Mouse (Mus musculus): ENCODE results near the gene Tomm40.

Tomm40 gene

GRCm38 (mm10) chr7:19745971-19746370 is 30.7 kb upstream of the Tomm40 start:
- in situ Hi-C loops (cut with MboI, MseI), result no loop called here

GRCm38 (mm10) chr7:19744590-19745385 is 29.6 kb upstream of the Tomm40 start:
- in situ Hi-C loops (cut with MboI, MseI), result no loop called here

- in situ Hi-C loops (cut with MboI, MseI), result no loop called here
Measured at GRCm38 (mm10) chr7:19743791-19744190, 28.6 kb upstream of the Tomm40 start.

- in situ Hi-C loops (cut with MboI, MseI), result no loop called here
Measured at GRCm38 (mm10) chr7:19742468-19742867, 27.2 kb upstream of the Tomm40 start.

GRCm38 (mm10) chr7:19741329-19742031 is 26.2 kb upstream of the Tomm40 start:
- in situ Hi-C loops (cut with MboI, MseI), result no loop called here

GRCm38 (mm10) chr7:19740269-19740668 is 25.0 kb upstream of the Tomm40 start:
- in situ Hi-C loops (cut with MboI, MseI), result no loop called here

GRCm38 (mm10) chr7:19738771-19739170 is 23.5 kb upstream of the Tomm40 start:
- in situ Hi-C loops (cut with MboI, MseI), result no loop called here

- in situ Hi-C loops (cut with MboI, MseI), result no loop called here
Measured at GRCm38 (mm10) chr7:19736389-19737057, 21.3 kb upstream of the Tomm40 start.

GRCm38 (mm10) chr7:19734178-19734666 is 19.0 kb upstream of the Tomm40 start:
- in situ Hi-C loops (cut with MboI, MseI), result no loop called here

GRCm38 (mm10) chr7:19726541-19726940 is 11.3 kb upstream of the Tomm40 start:
- in situ Hi-C loops (cut with MboI, MseI), result no loop called here

GRCm38 (mm10) chr7:19724167-19724566 is 8.9 kb upstream of the Tomm40 start:
- in situ Hi-C loops (cut with MboI, MseI), result no loop called here

- in situ Hi-C loops (cut with MboI, MseI), result no loop called here
Measured at GRCm38 (mm10) chr7:19722754-19723195, 7.5 kb upstream of the Tomm40 start.

GRCm38 (mm10) chr7:19719200-19719599 is 4.0 kb upstream of the Tomm40 start:
- in situ Hi-C loops (cut with MboI, MseI), result no loop called here

- in situ Hi-C loops (cut with MboI, MseI), result no loop called here
Measured at GRCm38 (mm10) chr7:19718297-19718952, 3.2 kb upstream of the Tomm40 start.

GRCm38 (mm10) chr7:19717346-19717745 is 2.1 kb upstream of the Tomm40 start:
- in situ Hi-C loops (cut with MboI, MseI), result no loop called here

- in situ Hi-C loops (cut with MboI, MseI), result no loop called here
Measured at GRCm38 (mm10) chr7:19716822-19717221, 1.6 kb upstream of the Tomm40 start.

GRCm38 (mm10) chr7:19716055-19716682 is 931 bp upstream of the Tomm40 start:
- in situ Hi-C loops (cut with MboI, MseI), result no loop called here

GRCm38 (mm10) chr7:19714836-19715235 is 402 bp downstream of the Tomm40 start:
- in situ Hi-C loops (cut with MboI, MseI), result no loop called here

- in situ Hi-C loops (cut with MboI, MseI), result no loop called here
Measured at GRCm38 (mm10) chr7:19713598-19713997, 1.6 kb downstream of the Tomm40 start.

GRCm38 (mm10) chr7:19713196-19713595 is 2.0 kb downstream of the Tomm40 start:
- in situ Hi-C loops (cut with MboI, MseI), result no loop called here

- in situ Hi-C loops (cut with MboI, MseI), result no loop called here
Measured at GRCm38 (mm10) chr7:19712414-19712813, 2.8 kb downstream of the Tomm40 start.

All from T-helper 1 cell (primary cell).